Mouse (Mus musculus) kidney, adult 2 months (tissue): Measurements from ENCODE around the gene Atf5. TPM values are rescaled to one million over a fixed set of nuclear protein-coding genes. Genes with fewer than 3 reads are reported as not detected.

ENCODE experiments used
- DNase-seq: peaks from one replicate; pipeline ENCODE4 v3.0.0; 2021
- H3K27ac ChIP-seq: fragments of 200-500 bp; 2 replicates; pipeline ENCODE4 v1.5.1; 2012; ENCODE audit warnings: low read depth, low read length, control low read depth, inconsistent platforms; ENCODE audit not compliant: insufficient read depth
- H3K27me3 ChIP-seq: fragments of 200-500 bp; replicated peaks from 2 replicates; pipeline ENCODE4 v1.6.1; 2012; ENCODE audit warnings: mild to moderate bottlenecking, moderate library complexity, low read length, inconsistent platforms; ENCODE audit not compliant: control insufficient read depth, insufficient read depth
- H3K36me3 ChIP-seq: fragments of 200-500 bp; 2 replicates; pipeline ENCODE4 v1.6.1; 2012; ENCODE audit warnings: mild to moderate bottlenecking, moderate library complexity, low read length, inconsistent platforms; ENCODE audit not compliant: control insufficient read depth, insufficient read depth
- H3K4me1 ChIP-seq: fragments of 200-500 bp; 2 replicates; pipeline ENCODE4 v1.6.1; 2011; ENCODE audit warnings: low read length; ENCODE audit not compliant: control insufficient read depth, insufficient read depth
- H3K4me3 ChIP-seq: fragments of 200-500 bp; 2 replicates; pipeline ENCODE4 v1.5.1; 2011; ENCODE audit warnings: mild to moderate bottlenecking, low read depth, low read length, control low read depth; ENCODE audit not compliant: insufficient read depth
- CTCF ChIP-seq: fragments of 200-500 bp; conservative IDR thresholded peaks from 2 replicates; pipeline ENCODE4 v1.5.1; 2011; ENCODE audit warnings: low read depth, mild to moderate bottlenecking, control low read depth, low read length, moderate library complexity, mixed read lengths; ENCODE audit not compliant: insufficient read depth, insufficient read length
- POLR2A ChIP-seq: fragments of 200-500 bp; IDR thresholded peaks from one replicate; pipeline ENCODE4 v1.6.1; 2011; ENCODE audit warnings: low read depth, low read length, control low read depth
- WGBS: fragments of 180-500 bp; shearing (Covaris S2); methylation state at CpG from one replicate; pipeline ENCODE4 v1.1.7; 2018; 5-methylcytosine and 5-hydroxymethylcytosine counted together
- polyA plus RNA-seq: library from polyadenylated mRNA; depleted of rRNA; stranded (reverse); fragments of >200 nt; gene quantifications from 2 replicates; pipeline ENCODE4 v1.2.3, GENCODE M21; 2012

Gene Atf5
- polyA plus RNA-seq, 1 experiment: 42.1 TPM

DNA sequence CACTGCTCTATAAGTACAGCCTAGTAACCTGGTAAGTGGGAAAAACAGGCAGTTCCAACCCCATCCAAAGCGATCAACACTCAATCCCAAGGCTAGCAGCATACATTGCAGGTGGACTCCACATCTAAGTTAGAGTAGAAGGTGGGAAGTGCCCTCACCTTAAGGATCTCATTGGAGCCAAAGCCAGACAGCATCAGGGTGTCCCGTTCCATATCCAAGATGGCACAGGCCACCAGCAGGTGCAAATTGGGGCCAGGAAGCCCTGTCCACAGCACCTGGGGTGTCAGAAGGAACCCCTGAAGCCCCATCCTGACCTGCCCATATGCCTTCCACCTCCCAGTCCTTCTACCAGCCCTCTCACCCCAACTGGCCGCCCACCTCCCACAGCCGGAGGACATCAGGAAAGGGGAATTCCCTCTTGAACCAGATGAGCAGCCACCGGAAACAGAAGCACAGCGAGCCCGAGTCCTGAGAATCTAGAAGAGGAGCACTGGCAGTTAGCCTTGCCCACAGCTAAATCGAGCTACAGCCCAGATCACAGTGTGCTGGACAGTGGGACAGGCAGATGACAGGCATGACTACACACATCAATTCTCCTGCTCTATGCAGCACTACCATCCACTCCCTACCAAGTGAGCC lies 25.5 kb upstream of the Atf5 start:
- Histone ChIP-seq H3K4me3 (no peak overlapping the region), H3K27ac (no peak overlapping the region), H3K4me1 (no peaks in the 10 kb centered on the region), H3K27me3 (no peaks in the 10 kb centered on the region), H3K36me3 (peaks cover 4% of the 10 kb centered on the region; the same call in 1 of the 2 replicates)
- TF ChIP-seq POLR2A: no peak
- TF ChIP-seq CTCF: no peak
- no peak for DNase-seq
- 83% methylated on average over 8 of the region's 8 CpGs for WGBS

DNA sequence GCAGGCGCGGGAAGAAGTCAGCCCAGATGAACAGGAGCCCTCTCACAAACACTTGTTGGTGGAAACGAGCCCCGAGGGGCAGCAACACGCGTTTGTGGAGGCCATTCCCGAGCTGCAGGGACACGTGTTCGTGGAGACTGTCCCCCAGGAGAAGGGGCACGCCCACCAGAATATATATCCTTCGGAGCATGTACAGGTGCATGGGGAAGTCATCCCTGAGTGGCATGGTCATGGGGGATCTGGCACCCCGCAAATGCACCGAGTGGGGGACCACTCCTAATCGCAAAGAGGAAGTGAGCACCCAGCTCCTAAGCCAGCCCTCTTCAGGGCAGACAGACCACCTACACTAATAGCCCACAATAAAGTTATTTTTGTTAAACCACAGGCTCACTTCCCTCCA lies 24.0 kb upstream of the Atf5 start:
- 61% methylated on average over 14 of the region's 14 CpGs for WGBS
- TF ChIP-seq CTCF: no peak
- no peaks in the 10 kb centered on the region for H3K4me1 ChIP-seq
- no peaks in the 10 kb centered on the region for H3K27me3 ChIP-seq
- H3K36me3 ChIP-seq: no peaks in the 10 kb centered on the region; the same call in 1 of the 2 replicates
- H3K27ac ChIP-seq: no peak overlapping the region
- H3K4me3 ChIP-seq: no peak overlapping the region
- DNase-seq: no peak

DNA sequence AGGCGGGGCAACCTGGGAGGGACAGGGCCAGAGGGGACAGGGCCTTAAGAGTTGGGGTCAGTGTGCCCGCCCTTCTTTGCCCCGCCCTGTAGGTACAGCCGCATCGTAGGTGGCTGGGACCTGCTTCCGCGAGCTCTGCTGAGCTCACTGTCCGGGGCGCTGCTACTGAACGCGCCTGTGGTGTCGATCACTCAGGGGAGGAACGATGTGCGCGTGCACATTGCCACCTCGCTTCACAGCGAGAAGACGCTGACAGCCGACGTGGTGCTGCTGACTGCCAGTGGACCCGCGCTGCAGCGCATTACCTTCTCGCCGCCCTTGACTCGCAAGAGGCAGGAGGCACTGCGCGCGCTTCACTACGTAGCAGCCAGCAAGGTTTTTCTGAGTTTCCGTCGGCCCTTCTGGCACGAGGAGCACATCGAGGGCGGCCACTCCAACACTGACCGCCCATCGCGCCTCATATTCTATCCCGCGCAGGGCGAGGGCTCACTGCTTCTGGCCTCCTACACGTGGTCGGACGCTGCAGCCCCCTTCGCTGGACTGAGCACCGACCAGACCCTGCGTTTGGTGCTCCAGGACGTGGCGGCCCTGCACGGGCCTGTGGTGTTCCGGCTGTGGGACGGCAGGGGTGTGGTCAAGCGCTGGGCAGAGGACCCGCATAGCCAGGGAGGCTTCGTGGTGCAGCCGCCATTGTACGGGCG lies 23.2 kb upstream of the Atf5 start:
- Histone ChIP-seq H3K27ac (no peak overlapping the region), H3K36me3 (no peaks in the 10 kb centered on the region; the same call in 1 of the 2 replicates), H3K4me1 (no peaks in the 10 kb centered on the region), H3K4me3 (peak overlapping the region; percentile 24; the same call in 1 of the 2 replicates), H3K27me3 (no peaks in the 10 kb centered on the region)
- peak; percentile 36 for DNase-seq
- 7% methylated on average over 58 of the region's 58 CpGs for WGBS
- TF ChIP-seq POLR2A (no peak), CTCF (no peak)

DNA sequence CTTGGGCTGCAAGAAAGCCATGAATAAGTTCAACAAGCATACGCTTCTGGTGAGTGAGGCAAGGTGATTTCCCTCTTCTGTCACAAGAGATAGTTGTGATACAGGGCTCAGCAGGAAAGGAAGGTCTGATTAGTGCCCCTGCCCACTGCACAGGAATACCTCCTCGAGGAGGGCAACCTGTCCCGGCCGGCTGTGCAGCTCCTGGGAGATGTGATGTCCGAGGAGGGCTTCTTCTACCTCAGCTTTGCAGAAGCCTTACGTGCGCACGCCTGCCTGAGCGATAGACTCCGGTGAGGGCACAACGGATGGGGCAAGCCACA lies 22.7 kb upstream of the Atf5 start:
- H3K27me3 ChIP-seq: no peaks in the 10 kb centered on the region
- TF ChIP-seq POLR2A: no peak
- TF ChIP-seq CTCF: no peak
- WGBS: 45% methylated on average over 11 of the region's 11 CpGs

DNA sequence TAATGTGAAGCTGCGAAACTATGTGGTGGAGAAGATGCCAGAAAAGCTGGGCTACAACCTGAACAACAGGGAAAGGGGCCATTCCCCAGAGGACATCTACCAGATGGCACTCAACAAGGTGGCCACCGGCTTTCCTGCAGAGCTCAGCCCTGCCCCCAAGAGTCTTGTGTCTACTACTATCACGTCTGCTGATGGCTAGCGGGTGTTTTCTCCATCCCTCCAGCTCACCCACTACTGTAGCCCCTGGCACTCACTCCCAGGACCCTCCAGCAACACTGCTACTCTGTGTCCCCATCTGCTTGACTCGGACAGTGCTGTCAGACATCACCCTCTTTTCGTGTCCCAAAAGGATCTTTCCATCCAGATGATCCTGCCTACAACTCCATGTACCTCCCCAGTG lies 21.6 kb upstream of the Atf5 start:
- TF ChIP-seq POLR2A: no peak
- TF ChIP-seq CTCF: no peak
- Histone ChIP-seq H3K4me3 (no peak overlapping the region), H3K27ac (no peak overlapping the region), H3K36me3 (no peaks in the 10 kb centered on the region; the same call in 1 of the 2 replicates), H3K4me1 (no peaks in the 10 kb centered on the region), H3K27me3 (no peaks in the 10 kb centered on the region)
- 96% methylated on average over 6 of the region's 6 CpGs for WGBS
- no peak for DNase-seq

More for the DNA sequence above, 22.7 kb upstream of the Atf5 start:
- no peak for DNase-seq
- H3K4me1 ChIP-seq: no peaks in the 10 kb centered on the region
- no peak overlapping the region for H3K27ac ChIP-seq
- H3K36me3 ChIP-seq: no peaks in the 10 kb centered on the region; the same call in 1 of the 2 replicates
- H3K4me3 ChIP-seq: no peak overlapping the region

DNA sequence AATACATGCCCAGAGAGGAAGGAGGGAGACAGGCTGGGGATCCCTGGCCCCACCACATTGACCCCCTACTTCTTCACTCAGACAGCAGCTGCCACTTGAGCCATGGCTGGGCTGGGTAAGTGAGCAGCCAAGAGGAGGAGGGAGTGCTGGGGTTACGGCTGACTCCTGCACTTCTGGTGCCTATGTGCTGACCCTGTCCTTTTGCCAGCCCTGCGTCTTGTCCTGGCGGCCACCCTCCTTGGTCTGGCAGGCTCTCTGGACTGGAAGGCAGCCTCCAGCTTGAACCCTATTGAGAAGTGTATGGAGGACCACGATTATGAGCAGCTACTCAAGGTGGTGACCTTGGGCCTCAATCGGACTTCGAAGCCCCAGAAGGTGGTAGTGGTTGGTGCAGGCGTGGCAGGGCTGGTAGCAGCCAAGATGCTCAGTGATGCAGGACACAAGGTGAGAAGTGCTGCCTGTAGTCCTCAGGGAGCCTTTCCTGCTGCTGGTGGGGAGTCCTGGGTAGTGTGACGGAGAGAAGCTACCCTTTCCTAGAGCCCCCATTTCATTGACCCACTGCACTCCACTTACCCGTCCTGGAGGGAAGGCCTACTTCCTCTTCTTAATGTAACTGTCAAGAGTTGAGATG lies 20.1 kb upstream of the Atf5 start:
- DNase-seq: no peak
- Histone ChIP-seq H3K4me1 (no peaks in the 10 kb centered on the region), H3K27ac (no peak overlapping the region), H3K4me3 (no peak overlapping the region), H3K36me3 (no peaks in the 10 kb centered on the region), H3K27me3 (no peaks in the 10 kb centered on the region)
- TF ChIP-seq CTCF (no peak), POLR2A (no peak)
- WGBS: 65% methylated on average over 9 of the region's 9 CpGs

DNA sequence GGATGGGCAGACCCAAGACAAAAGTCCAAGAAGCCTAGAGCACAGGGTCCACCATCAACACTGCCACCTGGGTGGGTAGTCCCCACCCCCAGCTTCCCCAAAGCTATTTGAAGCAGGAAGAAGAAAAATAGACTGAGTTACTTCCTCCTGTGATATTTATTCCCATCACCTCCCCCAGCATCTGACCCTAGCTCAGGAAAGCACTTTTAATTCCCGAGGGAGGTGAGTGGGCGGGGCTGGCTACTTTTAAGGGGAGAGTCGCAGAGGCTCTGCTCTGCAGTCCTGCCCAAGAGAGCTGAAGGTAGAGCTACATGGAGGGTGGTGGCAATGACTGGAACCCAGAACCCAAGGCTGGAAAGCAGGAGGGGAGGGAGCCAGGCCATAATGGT lies 19.6 kb upstream of the Atf5 start:
- no peak overlapping the region for H3K27ac ChIP-seq
- no peak overlapping the region for H3K4me3 ChIP-seq

More for the DNA sequence above, 19.6 kb upstream of the Atf5 start:
- Histone ChIP-seq H3K27me3 (no peaks in the 10 kb centered on the region), H3K36me3 (no peaks in the 10 kb centered on the region), H3K4me1 (no peaks in the 10 kb centered on the region)
- 34% methylated on average over 3 of the region's 3 CpGs for WGBS
- TF ChIP-seq CTCF: no peak
- peak; percentile 41 for DNase-seq
